Mouse (Mus musculus) Muller cell, postnatal 12 days (primary cell): ENCODE results near the gene Sfxn5.

Experiments used
- DNase-seq: peaks from one replicate; pipeline ENCODE4 v3.0.0-alpha.2; 2015; ENCODE audit errors: inconsistent ontology term

The Sfxn5 gene

DNA sequence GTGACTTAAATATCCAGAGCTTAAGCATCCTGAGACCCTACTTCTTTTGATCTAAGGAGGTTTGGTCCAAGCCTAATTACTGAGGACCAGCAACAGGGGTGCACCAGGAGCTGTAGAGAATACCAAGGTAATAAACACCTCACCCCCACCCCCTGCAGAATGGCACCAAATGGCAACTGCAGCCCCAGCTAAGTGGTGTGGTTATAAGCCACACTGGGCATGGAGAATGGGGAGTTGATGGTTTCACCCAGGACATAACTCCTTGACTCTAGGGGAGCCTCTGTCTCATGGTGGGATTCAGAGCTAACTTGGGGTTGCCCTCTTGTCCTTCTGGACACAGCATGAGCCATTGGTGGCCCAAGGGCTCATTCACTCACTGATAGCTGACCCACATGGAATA is 1.0 kb upstream of the Sfxn5 start:
- no peak for DNase-seq

DNA sequence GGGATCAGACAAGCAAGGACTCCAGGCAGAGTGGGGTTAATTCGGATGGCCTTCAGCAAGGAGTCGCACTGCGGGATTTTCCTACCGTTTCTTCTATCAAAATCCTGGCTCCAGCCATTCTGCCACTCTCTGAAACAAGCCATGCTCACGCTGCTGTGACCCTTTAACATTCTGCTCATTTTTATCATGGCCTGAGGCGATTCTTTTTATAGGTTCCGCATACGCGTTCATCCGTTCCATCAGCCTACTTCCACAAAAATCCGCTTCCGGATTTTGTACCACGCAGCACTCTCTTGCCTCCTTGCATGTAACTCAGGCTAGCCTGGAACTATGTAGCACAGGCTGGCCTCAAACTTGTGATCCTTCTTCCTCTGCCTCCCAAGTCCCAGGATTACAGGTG is 510 bp upstream of the Sfxn5 start:
- peak; percentile 76 for DNase-seq

DNA sequence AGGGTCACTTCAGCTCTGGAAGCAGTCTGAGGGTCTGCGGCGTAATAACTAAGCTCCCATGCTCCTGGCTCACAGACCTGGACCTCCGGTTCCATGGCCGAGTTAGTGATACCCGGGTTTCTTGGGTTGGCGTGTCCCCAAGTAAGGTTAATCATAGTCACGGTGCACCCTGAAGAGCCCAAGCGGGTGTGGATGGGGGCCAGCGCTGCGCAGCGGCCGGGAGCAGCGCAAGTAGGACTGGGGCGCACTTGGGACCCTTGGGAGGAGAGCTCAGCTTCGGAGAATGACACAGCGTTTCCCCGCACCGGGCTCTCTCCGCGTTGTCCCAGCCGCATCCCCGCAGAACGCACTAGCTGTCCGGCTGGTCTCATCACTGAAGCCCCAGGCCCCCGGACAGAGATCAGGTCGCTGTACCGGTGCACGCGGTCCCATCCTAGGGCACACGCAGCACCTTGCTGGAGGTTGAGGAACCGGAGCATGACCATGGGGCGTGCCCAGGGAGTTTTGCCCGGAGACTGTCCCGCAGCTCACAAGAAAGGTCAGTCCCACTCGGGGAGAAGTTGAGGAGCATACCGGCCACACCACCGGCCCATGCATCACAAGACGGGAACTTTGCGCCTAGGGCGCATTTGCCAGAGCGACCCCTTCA is 747 bp downstream of the Sfxn5 start:
- no peak for DNase-seq

DNA sequence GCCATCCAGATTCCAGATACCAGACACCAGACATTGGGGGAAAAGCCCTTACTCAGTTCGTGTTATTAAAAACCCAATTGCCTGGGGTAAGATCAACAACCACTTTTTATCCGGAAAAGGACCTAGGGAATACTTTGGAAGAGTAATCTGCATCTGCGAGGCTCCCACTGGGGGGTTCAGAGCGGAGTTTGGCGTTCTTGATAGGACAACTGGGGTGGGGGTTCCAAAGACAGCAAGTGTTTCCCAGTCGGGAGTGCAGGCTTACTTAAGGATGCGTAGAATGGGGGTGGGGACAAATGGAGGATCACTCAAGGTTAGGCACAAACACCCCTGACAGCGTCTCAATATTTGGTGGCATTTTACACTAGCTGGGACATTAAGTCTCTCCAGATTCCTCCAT is 1.5 kb downstream of the Sfxn5 start:
- no peak for DNase-seq

DNA sequence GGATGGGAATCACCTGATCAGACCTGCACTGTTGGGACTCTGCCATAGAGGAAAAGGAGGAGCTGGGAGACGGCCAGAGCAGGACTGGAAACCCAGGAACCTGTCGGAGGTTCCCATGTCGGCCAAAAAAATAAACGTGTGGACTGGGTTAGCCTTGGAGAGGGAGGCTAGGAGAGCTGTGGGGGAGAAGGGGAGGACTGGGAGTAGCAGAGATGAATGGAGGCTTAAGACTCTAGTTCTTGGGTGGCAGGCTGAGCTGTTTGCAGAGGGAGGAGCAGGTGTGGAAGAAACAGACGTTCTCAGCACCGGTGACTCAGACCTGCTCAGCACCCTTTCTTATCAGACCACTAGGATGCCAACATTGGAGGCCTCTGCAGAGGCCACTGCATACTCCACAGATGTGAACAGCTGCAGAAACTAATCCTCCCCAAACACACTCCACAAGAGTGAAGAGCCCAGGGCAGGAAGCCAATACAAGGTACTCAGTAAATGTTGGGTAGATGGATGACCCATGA is 1.9 kb downstream of the Sfxn5 start:
- DNase-seq: no peak

DNA sequence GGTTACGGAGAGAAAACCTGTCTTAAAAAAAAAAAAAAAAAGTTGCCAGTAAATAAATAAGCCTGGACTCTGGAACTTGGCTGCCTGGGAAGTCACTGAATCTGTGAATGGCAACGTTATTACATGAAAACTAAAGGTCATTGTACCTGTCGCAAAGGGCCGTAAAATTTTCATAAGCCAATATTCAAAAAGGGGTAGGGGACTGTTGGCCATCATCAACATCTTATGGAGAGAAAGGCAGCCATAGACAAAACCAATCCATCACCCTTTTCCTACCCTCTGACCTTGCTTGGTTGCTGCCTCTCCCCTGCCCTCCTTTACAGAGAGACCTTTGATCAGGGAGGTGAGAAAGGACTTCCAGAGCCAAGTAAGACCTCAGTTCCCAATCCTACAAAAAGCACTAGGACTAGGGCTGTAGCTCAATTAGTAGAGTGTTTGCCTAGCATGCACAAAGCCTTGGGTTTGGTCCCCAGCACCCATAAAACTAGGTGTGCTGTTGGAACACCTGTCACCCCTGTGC is 3.5 kb downstream of the Sfxn5 start:
- no peak for DNase-seq

DNA sequence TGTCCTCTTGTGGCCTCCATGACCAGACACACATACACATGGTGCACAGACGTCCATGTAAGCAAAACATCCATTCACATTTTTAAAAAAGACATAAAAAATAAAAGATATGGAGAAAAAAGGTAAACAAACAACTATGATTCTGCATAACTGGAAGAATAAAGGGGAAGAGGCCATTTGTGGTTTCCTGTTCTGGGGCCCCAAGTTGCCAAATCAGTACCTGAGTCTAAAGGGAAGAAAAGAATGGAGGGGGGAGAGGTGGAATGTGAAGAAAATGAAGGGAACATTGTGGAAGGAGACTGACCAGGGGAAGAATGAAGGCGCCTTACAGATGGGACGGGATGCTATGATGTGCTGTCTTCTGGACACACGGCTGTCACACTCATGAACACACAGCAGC is 6.7 kb downstream of the Sfxn5 start:
- no peak for DNase-seq

DNA sequence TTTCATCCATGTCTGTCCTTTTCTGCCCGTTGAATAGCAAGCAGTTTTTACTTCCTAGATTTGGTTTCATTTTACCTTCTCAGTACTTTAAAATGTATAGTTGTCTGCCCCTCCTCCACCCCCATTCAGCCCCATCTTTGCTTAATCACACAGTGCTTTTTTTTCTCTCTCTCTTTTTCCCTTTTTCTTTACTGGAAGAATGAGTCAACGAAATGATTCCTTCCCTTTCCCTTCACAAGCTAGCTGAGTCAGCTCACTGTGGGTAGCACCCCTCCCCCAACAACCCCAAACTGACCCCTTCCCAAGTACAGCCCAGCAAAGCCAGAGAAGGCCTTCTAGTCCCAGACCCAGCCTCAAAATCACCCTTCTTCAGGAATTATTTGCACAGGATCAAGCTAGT is 8.1 kb downstream of the Sfxn5 start:
- peak; percentile 66 for DNase-seq

DNA sequence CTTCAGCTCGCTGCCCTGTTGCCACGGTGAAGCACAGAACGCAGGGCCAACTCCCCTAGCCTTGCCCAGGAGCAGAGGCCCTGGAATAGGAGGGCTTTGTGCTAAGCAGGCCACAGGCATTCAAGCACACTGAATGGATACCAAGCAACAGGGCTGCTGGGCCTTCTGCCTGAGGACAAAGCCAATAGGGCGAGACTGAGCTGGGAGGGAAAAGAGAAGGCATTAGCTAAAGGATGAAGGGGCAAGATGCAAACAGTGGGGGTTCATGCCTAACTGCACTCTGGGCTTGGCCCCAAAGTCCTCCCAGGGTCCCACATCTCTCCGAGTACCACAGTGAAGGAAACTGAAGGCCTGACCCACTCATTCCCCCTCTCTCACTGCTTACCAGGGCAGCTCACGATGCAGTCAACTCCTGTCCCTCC is 12.8 kb downstream of the Sfxn5 start:
- peak; percentile 83 for DNase-seq

DNA sequence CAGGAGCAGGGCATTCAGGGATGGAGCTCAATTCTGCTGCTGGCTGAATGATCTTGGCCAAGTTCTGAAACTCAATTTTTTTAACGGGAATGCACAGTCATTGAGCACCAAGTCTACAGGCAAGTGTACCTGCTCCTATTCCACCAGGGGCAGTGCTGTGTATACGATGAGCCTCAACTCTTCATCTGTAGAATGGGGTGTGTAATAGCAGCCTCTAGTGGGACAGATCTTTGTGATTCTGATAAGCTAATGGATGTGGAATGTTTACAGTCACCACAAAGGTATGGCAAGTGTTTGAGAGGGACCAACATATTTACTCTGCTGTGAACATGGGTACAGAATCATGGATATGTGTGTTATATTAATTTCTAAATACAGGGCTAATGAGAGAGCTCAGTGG is 17.0 kb downstream of the Sfxn5 start:
- DNase-seq: no peak

DNA sequence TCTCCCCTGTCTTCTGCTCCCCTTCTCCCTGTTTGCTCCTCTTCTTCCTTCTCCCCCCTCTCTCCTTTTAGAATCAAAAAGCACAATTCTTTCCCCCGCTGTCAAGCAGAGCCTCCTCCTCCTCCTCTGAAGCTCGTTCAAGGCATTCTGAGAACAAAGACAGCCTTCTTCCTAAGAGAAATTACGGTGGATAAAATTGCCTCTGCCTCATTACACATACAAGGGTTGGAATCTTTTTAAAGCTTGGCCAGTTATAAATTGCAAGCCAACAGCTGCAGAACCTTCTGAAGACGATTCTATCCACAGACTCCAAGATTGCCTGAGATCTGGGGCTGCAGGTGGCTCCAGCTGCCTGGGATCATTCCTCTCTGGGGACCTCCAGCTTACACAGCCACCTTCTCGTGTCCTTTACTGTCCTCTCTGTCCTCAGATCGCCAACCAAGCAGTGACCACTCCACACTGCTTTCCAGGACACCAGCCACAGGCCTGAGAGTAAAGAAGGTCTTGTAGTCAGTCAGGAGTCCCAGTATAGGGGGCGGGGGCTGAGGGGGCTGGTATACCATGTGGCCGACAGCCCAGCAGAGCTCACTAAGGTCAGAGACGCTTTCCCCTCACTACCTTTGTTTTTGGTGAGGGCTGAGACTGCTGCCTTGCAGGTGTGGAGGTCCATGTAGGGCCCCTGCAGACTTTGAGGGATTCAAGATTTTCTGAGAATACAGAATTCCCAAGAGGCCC is 19.0 kb downstream of the Sfxn5 start:
- peak; percentile 55 for DNase-seq

DNA sequence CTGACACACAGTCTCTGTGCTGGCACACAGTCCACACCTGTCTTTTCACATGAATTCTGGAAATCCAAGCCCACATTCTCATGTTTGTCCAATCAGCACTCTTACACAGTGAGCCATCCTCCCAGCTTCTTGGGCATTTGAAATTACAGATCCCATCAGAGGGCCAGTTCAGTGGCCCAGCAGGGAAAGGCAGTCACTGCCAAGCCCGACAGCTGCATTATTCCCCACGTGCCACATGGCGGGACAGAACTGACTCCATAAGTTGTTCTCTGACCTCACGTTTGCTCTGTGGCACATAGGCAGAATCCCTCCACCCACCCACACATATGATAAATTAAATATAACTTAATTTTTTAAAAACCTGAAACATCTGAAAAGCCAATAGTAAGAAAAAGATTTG is 25.3 kb downstream of the Sfxn5 start:
- DNase-seq: no peak

DNA sequence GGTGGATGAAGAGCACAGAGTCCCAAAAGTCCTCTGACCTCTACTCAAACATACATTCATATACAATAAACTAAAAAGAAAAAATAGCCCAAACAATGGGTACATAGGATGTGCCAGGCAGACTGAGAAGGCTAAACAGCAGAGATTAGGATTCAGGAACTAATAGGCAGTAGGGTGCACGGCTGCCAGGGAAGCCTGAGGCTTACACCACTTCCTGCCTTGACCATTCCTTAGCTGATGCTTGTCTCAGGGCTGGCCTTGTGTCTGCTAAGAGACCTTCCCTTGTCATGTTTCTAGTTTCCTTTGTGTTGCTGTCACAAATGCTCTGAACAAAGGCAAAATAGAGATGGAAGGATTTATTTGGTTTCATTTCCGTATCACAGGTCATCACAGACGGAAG is 26.8 kb downstream of the Sfxn5 start:
- no peak for DNase-seq

DNA sequence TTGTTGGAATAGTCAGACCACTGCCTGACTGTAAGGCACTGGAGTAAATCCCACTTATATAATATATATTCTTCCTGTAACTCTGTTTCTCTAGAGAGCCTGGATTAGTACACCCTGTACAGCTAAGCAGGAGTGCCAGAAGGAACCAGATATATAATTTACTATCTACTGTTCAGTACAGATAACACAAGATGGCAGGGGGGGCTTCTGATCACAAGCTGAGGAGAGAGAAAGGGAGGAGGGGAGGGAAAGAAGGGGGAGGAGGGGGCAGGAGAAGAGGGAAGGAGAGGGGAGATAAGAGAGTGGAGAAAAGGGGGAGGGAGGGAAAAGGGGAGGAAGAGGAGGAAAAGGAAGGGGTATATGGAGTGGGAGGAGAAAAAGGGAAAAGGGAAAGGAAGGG is 27.4 kb downstream of the Sfxn5 start:
- DNase-seq: no peak

DNA sequence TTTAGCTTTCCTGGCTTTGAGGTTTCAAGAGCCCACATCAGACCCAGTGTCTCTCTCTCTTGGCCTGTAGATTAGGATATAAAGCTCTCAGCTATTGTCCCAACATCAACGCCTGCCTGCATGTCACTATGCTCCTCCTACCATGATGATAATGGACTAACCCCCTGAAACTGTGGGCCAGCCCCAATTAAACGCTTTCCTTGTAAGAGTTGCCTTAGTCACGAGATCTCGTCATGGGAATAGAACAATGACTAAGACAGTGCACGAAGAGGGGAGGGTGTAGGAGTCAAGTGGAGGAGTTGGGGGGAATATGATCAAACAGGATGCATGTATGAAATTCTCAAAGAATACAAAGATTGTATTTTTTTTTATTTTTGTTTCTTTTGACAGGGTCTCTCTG is 28.3 kb downstream of the Sfxn5 start:
- DNase-seq: no peak

DNA sequence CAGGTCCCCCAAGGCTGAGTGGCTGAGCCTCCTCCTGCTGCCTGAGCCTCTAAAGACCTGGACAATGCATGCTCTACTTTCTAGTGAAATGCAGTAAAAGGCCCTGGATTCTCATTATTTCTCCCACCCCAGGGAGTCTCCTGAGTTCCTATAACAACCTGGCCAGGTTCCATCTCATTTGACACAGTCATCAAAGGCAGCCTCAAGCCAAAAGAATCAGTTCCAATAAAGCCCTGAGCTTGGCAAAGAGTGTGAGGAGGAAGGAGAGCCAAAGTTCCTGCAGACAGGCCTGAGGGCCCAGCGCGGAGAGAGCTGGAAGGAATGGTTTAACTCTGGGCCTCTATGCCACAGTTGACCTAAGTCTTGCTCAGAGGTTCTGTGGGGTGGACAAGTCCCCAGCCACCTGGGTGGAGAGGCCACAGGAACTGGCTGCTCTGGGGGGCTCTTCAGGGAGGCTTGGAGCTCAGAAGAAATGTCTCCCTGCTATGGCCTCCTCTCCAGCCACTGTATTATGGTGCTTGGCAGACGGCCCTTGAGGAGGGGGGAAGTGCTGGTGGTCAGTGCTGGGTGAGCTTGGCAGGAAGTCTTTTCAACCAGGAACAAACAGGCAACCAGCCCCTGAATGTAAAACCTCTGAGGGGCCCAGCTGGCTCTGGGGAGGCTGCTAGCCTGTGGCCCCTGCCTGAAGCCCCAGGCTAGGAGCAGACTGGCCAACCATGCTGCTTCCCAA is 30.7 kb downstream of the Sfxn5 start:
- peak; percentile 93 for DNase-seq

DNA sequence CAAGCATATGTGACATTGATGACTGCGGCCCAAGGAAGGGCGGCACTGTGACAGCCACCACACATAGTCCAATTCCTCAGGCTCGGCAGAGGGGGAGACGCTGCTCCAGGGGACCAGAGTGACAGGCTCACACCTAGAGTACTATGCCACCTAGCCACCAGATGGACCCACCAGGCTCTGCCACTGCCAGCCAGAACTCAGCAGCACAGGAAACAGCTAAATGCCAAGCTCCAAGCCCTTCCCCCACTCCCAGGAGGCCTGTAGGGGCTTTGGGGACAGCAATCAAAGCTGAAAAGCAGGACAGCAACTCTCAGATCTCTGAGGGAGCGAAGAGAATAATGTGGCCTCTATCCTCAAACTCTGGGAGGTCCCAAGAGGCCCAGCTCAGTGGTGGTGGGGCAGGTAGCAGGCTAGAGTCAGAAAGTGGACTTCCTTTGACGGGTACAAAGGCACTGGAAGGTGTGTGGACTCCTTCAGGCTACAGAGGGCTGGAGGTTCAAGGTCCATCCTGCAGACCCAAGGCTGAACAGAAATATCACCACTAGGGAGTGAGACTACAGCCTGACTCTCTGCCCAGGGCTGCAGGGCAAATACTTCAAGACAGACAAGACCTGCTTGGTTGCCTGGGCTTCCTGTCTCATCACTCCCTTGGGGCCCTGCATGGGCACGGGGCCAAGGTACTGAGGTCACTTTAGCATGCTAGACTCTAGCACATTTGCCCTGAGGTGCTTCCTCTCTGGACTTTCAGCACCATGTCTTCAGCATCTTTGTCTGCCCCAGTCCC is 37.6 kb downstream of the Sfxn5 start:
- peak; percentile 82 for DNase-seq

DNA sequence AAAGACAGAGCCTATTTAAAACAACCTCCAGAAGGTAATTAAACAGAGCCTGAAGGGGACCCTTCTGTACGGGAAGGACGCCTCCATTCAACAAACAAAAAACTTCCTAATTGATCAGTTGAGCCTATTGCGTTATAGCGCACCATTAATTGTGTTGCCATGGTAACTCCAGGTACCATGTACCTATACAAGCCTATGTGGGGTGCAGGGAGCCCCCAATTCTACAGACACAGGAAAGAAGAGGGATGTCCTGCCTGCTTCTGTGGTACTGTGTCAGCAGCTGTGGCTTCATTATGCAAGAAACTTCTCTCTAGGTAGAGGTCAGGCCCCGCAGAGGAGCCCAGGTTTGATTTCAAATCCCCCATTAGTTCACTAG is 39.2 kb downstream of the Sfxn5 start:
- DNase-seq: no peak

DNA sequence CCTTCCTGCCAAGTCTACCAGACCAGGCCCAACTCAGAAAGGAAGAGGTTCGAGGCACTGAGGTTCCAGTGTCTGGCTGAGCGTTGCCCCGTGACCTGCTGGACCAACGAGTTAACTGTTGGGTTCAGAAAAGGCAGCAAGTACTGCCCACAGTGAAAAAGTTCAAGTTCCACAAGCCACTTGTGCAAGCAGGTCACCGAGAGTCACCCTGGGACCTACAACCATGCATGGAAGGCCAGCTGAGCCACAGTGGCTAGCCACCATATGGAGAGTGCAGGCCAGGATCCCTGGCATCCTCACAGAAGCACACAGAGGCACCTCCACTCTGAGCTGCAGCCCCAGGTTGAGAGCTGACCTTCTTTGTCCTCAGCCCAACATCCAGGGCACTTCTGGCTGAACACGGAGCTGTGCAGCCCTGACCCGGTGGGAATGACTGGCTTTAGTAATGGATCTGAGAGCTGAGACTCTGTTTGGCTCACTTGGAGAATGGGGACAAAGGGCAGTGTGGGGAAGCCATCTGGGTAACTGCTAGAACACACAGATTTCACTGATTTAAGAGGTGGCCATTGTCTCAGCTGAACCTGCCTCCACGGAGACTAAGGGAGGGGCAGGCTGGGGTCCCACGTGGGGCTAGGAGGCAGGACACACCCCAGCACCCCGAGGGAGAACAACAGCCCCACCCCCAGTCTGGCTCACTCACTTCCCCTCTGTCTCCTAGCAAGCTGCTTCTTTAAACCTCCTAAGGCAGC is 39.8 kb downstream of the Sfxn5 start:
- DNase-seq: no peak

DNA sequence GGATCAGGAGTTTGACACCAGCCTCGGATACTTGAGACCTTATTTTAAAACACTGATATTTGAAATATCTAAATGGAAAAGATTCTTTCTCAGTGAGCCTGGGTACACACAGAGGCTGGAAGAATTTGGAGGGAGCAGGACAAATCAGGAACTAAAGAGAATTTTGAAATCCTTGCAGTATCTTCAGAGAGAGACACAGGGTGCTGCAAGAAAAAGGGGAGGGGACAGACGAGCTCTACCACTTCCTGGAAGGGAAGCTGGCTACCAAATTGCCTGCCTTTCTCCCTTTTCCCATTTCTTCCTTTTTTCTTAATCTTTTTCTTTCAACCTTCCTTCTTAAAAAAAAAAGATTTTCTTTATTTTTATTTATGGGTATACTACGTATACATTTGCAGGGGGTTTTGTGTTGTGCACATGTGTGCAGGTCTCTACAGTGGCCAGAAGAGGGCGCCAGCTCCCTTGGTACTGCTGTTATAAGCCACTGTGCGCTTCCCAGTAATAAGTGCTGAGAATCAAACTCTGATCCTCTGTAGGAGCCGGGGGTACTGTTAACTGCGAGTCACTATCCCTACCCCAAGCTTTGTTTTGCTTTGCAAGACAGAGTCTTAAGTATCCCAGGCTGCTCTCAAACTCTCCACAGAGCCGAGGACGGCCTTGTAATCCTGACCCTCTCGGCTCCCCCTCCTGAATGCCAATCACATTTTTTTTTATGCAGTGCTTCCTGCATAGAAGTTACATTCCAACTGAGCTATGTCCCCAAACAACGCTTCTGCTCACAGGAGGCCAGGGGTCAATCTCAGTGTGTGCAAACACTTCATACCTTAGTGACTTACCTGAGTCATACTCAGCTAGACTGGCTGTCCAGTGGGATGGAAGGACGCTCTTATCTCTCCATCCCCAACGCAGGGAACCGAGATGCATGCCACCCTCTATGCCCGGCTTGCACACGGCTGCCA is 42.1 kb downstream of the Sfxn5 start:
- DNase-seq: no peak
